Mouse (Mus musculus) liver, embryonic 18 days (tissue): ENCODE data around the gene Kcnj16. TPM values are rescaled to one million over a fixed set of nuclear protein-coding genes. Genes with fewer than 3 reads are reported as not detected.

Experiments used
- polyA plus RNA-seq: library from polyadenylated mRNA; depleted of rRNA; stranded (reverse); fragments of >200 nt; gene quantifications from 2 replicates; pipeline ENCODE4 v1.2.3, GENCODE M21; 2012; rRNA removed

Gene Kcnj16
- 0.12 and 0.13 TPM in 2 replicates for polyA plus RNA-seq

DNA sequence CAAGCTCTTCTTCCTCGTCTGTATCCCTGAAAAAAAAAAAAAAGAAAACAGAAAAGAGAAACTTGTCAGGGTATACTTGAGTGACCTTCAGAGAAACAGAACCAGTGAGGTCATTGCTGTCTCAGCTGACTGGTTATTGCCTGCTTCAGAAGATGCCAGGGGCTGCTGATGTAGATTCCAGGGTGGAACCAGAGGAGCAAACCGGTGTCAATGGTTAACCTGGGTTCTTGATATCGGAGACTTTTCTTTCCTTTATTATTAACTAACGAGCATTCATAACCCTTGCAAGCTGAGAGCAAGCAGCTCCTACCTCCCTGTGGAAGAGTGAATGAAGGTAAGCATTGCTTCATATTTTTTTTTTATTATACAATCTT lies at the start of gene Kcnj16:
Kcnj16 (plus strand) TSS at position 272 of the 374 bp plus-strand sequence.

DNA sequence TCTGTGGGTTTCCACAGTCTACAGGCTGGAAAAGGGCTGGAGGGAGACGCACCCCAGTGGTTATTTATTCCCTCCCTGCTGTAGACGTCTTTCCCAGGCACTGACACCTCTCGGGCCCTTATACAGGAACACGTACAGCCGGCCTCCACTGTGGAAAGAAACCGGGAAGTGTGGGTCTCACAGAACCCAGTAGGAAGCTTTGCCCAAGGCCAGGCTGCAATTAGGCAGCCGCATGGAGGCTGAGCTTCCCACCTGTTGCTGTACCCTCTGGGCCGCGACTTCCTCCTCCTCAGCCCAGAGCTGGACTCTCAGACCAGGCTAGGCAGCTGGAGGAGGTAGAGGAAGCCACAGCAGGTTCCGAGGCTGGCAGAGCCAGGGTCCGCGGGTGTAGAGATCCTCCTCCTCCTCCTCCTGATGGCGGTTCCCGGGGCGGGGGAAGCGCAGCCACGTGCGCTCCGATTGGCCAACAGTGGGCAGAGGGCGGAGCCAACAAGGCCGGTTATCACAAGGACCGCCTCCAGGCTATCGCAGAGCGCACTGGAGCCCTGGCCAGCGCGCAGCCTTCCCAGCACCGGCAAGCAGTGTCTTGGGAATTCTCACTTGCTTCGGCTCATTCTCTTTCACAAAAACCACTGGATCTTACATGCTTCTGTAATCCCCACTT lies 97.9 kb downstream of the Kcnj16 start, which contains the start of gene Kcnj2:
Kcnj2 (plus strand) TSS at position 530 of the 664 bp plus-strand sequence.

Other genes with a start within 250 kb of the Kcnj16 start
- gene Kcnj2, start 98.1 kb downstream of the Kcnj16 start, polyA plus RNA-seq, result 0.73 and 0.85 TPM in 2 replicates